Mouse (Mus musculus) limb, embryonic 15.5 days (tissue): ENCODE measurements around the gene Lsm5. TPM values are rescaled to one million over a fixed set of nuclear protein-coding genes. Genes with fewer than 3 reads are reported as not detected.

ENCODE experiments used
- ATAC-seq: fragments of 200-750 bp; cut with Nextera tagmentation; 2 replicates; pipeline ENCODE4 v1.8.0; 2017; ENCODE audit warnings: low read depth, moderate TSS enrichment; ENCODE audit not compliant: insufficient number of reproducible peaks, low FRiP score, low TSS enrichment
- H3K27ac ChIP-seq: fragments of 300-500 bp; sonication (generic); 2 replicates; pipeline ENCODE4 v1.5.1; 2015; ENCODE audit warnings: moderate library complexity, mild to moderate bottlenecking, inconsistent platforms
- H3K27me3 ChIP-seq: fragments of 300-500 bp; sonication (generic); 2 replicates; pipeline ENCODE4 v1.6.1; 2015; ENCODE audit warnings: inconsistent platforms
- H3K36me3 ChIP-seq: fragments of 300-500 bp; sonication (generic); 2 replicates; pipeline ENCODE4 v1.6.1; 2015; ENCODE audit warnings: inconsistent platforms
- H3K4me1 ChIP-seq: fragments of 300-500 bp; sonication (generic); 2 replicates; pipeline ENCODE4 v1.6.1; 2015; ENCODE audit warnings: inconsistent platforms
- H3K4me2 ChIP-seq: fragments of 300-500 bp; sonication (generic); 2 replicates; pipeline ENCODE4 v1.6.1; 2015; ENCODE audit warnings: mild to moderate bottlenecking, inconsistent platforms
- H3K4me3 ChIP-seq: fragments of 300-500 bp; sonication (generic); 2 replicates; pipeline ENCODE4 v1.5.1; 2015; ENCODE audit warnings: mild to moderate bottlenecking, inconsistent platforms
- H3K9ac ChIP-seq: fragments of 300-500 bp; sonication (generic); 2 replicates; pipeline ENCODE4 v1.6.1; 2015; ENCODE audit warnings: inconsistent platforms
- H3K9me3 ChIP-seq: fragments of 300-500 bp; sonication (generic); 2 replicates; pipeline ENCODE4 v1.6.1; 2016; ENCODE audit warnings: inconsistent platforms
- WGBS: fragments of 180-500 bp; shearing (Covaris S2); methylation state at CpG from one replicate; pipeline ENCODE4 v1.1.7; 2015; 5-methylcytosine and 5-hydroxymethylcytosine counted together
- polyA plus RNA-seq: library from polyadenylated mRNA; unstranded; fragments of >200 nt; fragmentation: Nextera tagmentation; extraction: Ambion mirVana; gene quantifications from 2 replicates; pipeline ENCODE4 v1.2.1, GENCODE M21; 2015

The Lsm5 gene
- polyA plus RNA-seq: 77.9 and 106 TPM in 2 replicates

- 0 out of 2 replicates have a peak, but pooled peaks have one; percentile 30 for ATAC-seq
- no peaks in the 10 kb centered on the region for H3K36me3 ChIP-seq
- peak within 1 kb of the TSS; percentile 73 for H3K4me2 ChIP-seq
- no peaks in the 10 kb centered on the region for H3K4me1 ChIP-seq
- H3K9ac ChIP-seq: peak within 1 kb of the TSS; percentile 56
- WGBS: under 1% methylated on average over 46 of the region's 46 CpGs
- no peaks in the 10 kb centered on the region for H3K9me3 ChIP-seq
- H3K27me3 ChIP-seq: no peaks in the 10 kb centered on the region
- H3K4me3 ChIP-seq: peak within 1 kb of the TSS; percentile 79
- H3K27ac ChIP-seq: peak within 1 kb of the TSS; percentile 57; the same call in 1 of the 2 replicates
Measured at GRCm38 (mm10) chr6:56703931-56704900, at the start of gene Lsm5. TSS of gene Lsm5 (minus strand) at chr6:56704710.

GRCm38 (mm10) chr6:56753719-56754118, 49.2 kb upstream of the Lsm5 start:
- Histone ChIP-seq H3K4me2 (no peak overlapping the region), H3K36me3 (peaks cover 43% of the 10 kb centered on the region)
- 83% methylated on average over 3 of the region's 3 CpGs for WGBS

GRCm38 (mm10) chr6:56745950-56746543, 41.5 kb upstream of the Lsm5 start:
- ATAC-seq: no peak
- H3K27ac ChIP-seq: no peak overlapping the region
- no peaks in the 10 kb centered on the region for H3K9me3 ChIP-seq
- peaks cover 26% of the 10 kb centered on the region for H3K36me3 ChIP-seq
- 53% methylated on average over 5 of the region's 5 CpGs for WGBS
- H3K4me3 ChIP-seq: no peak overlapping the region
- H3K4me2 ChIP-seq: no peak overlapping the region
- no peaks in the 10 kb centered on the region for H3K27me3 ChIP-seq
- no peaks in the 10 kb centered on the region for H3K4me1 ChIP-seq
- no peak overlapping the region for H3K9ac ChIP-seq

More at GRCm38 (mm10) chr6:56753719-56754118, 49.2 kb upstream of the Lsm5 start:
- Histone ChIP-seq H3K4me1 (no peaks in the 10 kb centered on the region), H3K4me3 (no peak overlapping the region), H3K27me3 (no peaks in the 10 kb centered on the region), H3K9ac (no peak overlapping the region), H3K9me3 (no peaks in the 10 kb centered on the region), H3K27ac (no peak overlapping the region)
- no peak for ATAC-seq

GRCm38 (mm10) chr6:56732545-56732944, 28.0 kb upstream of the Lsm5 start:
- H3K4me1 ChIP-seq: no peaks in the 10 kb centered on the region
- peaks cover 46% of the 10 kb centered on the region for H3K36me3 ChIP-seq
- no peak overlapping the region for H3K27ac ChIP-seq
- no peak overlapping the region for H3K9ac ChIP-seq
- 84% methylated on average over 2 of the region's 2 CpGs for WGBS
- H3K4me3 ChIP-seq: no peak overlapping the region
- no peak overlapping the region for H3K4me2 ChIP-seq
- no peak for ATAC-seq
- H3K27me3 ChIP-seq: no peaks in the 10 kb centered on the region
- H3K9me3 ChIP-seq: no peaks in the 10 kb centered on the region

DNA sequence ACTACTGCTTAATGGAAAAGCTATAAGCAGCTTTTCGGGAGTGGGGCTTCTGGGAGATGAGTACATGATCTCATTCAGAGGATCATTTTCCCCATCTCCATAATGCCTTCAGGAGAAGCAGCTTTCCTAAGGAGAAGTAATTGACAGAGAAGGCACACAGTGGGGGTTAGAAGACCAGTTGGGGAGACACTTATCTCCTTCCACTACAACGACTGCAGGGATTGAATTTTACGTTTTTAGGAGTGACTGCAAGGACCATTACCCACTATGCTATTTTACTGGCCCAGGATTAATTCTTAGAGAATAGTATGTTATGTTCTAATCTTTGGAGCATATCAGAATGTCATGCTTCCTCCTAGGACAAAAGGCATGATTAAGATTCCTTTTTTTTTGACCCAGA, 16.4 kb upstream of the Lsm5 start:
- Histone ChIP-seq H3K4me1 (0 out of 2 replicates have a peak, but pooled peaks cover 7% of the 10 kb centered on the region), H3K9me3 (no peaks in the 10 kb centered on the region), H3K27ac (no peak overlapping the region), H3K36me3 (peaks cover 12% of the 10 kb centered on the region), H3K4me2 (no peak overlapping the region), H3K9ac (no peak overlapping the region), H3K4me3 (no peak overlapping the region), H3K27me3 (no peaks in the 10 kb centered on the region)
- ATAC-seq: no peak
- WGBS: 31% methylated on average over 3 of the region's 3 CpGs

DNA sequence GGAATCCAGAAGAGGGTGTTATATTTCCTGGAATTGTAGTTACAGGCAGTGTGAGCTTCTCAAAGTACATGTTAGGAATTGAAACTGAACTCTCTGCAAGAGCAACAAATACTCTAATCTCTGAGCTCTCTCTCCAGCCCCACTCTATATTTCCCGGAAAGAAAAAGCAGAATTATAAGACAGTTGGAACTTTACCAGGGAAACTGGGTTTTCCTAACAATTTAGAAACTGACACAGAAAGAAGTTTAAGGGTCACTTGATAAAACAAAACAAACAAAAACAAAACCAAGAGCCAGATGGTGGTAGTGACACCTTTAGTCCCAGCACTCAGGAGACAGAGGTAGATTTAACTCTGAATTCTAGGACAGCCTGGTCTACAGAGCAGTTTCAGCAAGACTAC, 14.6 kb upstream of the Lsm5 start:
- Histone ChIP-seq H3K9me3 (no peaks in the 10 kb centered on the region), H3K4me3 (no peak overlapping the region), H3K27ac (no peak overlapping the region), H3K36me3 (peaks cover 4% of the 10 kb centered on the region; the same call in 1 of the 2 replicates), H3K9ac (no peak overlapping the region), H3K4me2 (no peak overlapping the region), H3K27me3 (no peaks in the 10 kb centered on the region), H3K4me1 (0 out of 2 replicates have a peak, but pooled peaks cover 7% of the 10 kb centered on the region)
- no peak for ATAC-seq
- 71% methylated on average over 1 of the region's 1 CpGs for WGBS

- 0% methylated on average over 25 of the region's 25 CpGs for WGBS
- H3K4me1 ChIP-seq: 0 out of 2 replicates have a peak, but pooled peaks cover 3% of the 10 kb centered on the region
- H3K36me3 ChIP-seq: no peaks in the 10 kb centered on the region
- H3K4me3 ChIP-seq: peak overlapping the region; percentile 86
- no peaks in the 10 kb centered on the region for H3K9me3 ChIP-seq
- ATAC-seq: no peak
- H3K4me2 ChIP-seq: peak overlapping the region; percentile 59
- peak overlapping the region; percentile 87 for H3K9ac ChIP-seq
- H3K27me3 ChIP-seq: no peaks in the 10 kb centered on the region
- H3K27ac ChIP-seq: peak overlapping the region; percentile 98
Measured at GRCm38 (mm10) chr6:56715270-56715666, 10.8 kb upstream of the Lsm5 start.

DNA sequence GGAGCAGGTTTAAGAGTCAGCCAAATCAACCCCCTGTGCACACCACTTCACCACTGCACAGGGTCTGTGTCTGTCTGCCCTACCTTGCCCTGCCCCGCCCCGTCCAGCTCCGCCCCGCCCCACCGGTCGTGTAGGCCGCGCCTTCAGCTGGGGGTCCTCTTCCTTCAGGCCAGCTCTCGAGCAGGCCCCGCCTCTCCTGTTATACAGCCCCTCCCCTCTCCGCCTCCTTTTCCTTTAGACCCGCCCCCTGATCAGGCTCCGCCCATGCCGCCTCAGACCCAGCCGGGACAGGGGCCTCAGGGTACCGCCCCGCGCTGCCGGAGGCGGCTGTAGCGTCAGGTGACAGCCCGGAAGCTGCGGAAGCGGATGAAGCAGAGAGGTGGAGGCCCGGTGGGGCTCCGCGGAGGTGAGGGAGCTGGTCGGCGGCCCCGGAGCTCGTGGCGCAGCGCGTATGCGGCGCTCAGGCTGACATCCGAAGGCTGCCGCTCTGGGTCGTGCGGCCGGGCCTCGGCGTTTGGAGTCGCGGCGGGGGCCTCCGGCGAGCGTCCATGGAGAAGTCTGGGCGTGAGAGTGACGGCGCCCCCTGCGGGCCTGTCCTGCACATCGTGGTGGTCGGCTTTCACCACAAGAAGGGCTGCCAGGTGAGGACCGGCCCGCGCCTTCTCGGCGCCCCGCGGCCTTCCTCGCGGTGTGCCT, 10.2 kb upstream of the Lsm5 start, which contains the start of gene Avl9:
Gene Avl9, plus strand, starts transcription at position 326 of the 696 bp plus-strand sequence.
- Histone ChIP-seq H3K4me1 (0 out of 2 replicates have a peak, but pooled peaks cover 3% of the 10 kb centered on the region), H3K27me3 (no peaks in the 10 kb centered on the region), H3K4me2 (peak within 1 kb of the TSS; percentile 59), H3K27ac (peak within 1 kb of the TSS; percentile 98), H3K9ac (peak within 1 kb of the TSS; percentile 87), H3K36me3 (no peaks in the 10 kb centered on the region), H3K4me3 (peak within 1 kb of the TSS; percentile 86), H3K9me3 (no peaks in the 10 kb centered on the region)
- ATAC-seq: peak; percentile 99
- under 1% methylated on average over 63 of the region's 64 CpGs for WGBS

DNA sequence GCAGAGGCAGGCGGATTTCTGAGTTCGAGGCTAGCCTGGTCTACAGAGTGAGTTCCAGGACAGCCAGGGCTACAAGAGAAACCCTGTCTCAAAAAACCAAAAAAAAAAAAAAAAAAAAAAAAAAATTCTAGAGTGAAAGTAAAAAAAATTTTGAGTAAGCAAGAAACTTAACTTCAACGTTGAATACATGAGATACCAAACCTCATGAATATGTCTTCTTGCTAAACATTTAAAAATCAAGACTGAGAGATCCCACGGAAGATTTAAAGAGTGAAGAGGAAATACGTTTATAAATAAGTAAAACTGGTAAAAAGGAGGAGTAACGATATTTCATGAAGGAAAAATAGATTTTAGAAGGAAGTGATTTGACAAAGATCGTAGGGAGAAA, 9.7 kb upstream of the Lsm5 start:
- no peaks in the 10 kb centered on the region for H3K9me3 ChIP-seq
- H3K4me2 ChIP-seq: peak overlapping the region; percentile 59
- H3K4me1 ChIP-seq: 0 out of 2 replicates have a peak, but pooled peaks cover 3% of the 10 kb centered on the region
- WGBS: 44% methylated on average over 7 of the region's 7 CpGs
- H3K4me3 ChIP-seq: peak overlapping the region; percentile 86
- no peak overlapping the region for H3K9ac ChIP-seq
- H3K27me3 ChIP-seq: no peaks in the 10 kb centered on the region
- H3K36me3 ChIP-seq: no peaks in the 10 kb centered on the region
- H3K27ac ChIP-seq: peak overlapping the region; percentile 98
- ATAC-seq: no peak

DNA sequence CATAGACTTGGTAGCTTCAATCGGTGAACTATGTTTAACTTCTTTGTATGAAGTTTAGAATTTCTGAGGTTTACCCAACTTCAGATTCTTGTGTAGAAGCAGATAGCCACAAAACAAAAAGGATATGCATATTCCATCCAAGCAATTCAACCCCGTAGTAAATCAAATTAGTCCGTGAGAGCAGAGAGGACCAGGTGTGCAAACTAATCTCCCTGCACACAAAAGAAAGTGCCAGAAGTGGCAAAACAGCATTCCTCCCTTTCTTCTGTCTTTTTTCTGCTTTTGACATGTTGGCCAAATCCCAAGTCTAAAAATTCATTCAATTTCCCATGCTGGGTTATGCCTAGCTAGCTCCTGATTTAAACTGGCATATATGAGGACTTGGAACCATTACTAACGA, 12.1 kb downstream of the Lsm5 start:
- Histone ChIP-seq H3K27me3 (no peaks in the 10 kb centered on the region), H3K4me2 (no peak overlapping the region), H3K27ac (no peak overlapping the region), H3K36me3 (no peaks in the 10 kb centered on the region), H3K9ac (no peak overlapping the region), H3K4me3 (no peak overlapping the region), H3K9me3 (no peaks in the 10 kb centered on the region), H3K4me1 (no peaks in the 10 kb centered on the region)
- 61% methylated on average over 4 of the region's 4 CpGs for WGBS
- ATAC-seq: no peak

- WGBS: 6% methylated on average over 2 of the region's 2 CpGs
- no peak overlapping the region for H3K4me2 ChIP-seq
- H3K4me3 ChIP-seq: no peak overlapping the region
- H3K4me1 ChIP-seq: no peaks in the 10 kb centered on the region
- no peaks in the 10 kb centered on the region for H3K27me3 ChIP-seq
- H3K9ac ChIP-seq: no peak overlapping the region
- H3K9me3 ChIP-seq: no peaks in the 10 kb centered on the region
- no peak for ATAC-seq
- no peaks in the 10 kb centered on the region for H3K36me3 ChIP-seq
- no peak overlapping the region for H3K27ac ChIP-seq
Measured at GRCm38 (mm10) chr6:56691205-56691604, 13.3 kb downstream of the Lsm5 start.
